Mouse (Mus musculus) liver, embryonic 11.5 days (tissue): ENCODE measurements around the gene 5031439G07Rik. TPM values are rescaled to one million over a fixed set of nuclear protein-coding genes. Genes with fewer than 3 reads are reported as not detected.
"Not testable (repeated sequence)": the region's sequence is repeated elsewhere in the genome, so short reads cannot be mapped to it uniquely, and the experiment has no call there.

Experiments used
- ATAC-seq: fragments of 200-750 bp; cut with Nextera tagmentation; replicated peaks from 2 replicates; pipeline ENCODE4 v1.8.0; 2017; ENCODE audit warnings: moderate number of reproducible peaks, mild to moderate bottlenecking, moderate TSS enrichment, moderate library complexity; ENCODE audit not compliant: low FRiP score
- DNase-seq: peaks from one replicate; pipeline ENCODE4 v3.0.0-alpha.2; 2017; ENCODE audit warnings: low spot score
- H3K27ac ChIP-seq: fragments of 300-500 bp; sonication (generic); 2 replicates; pipeline ENCODE4 v1.5.1; 2014; ENCODE audit warnings: mild to moderate bottlenecking, low read depth, low read length, control low read depth
- H3K27me3 ChIP-seq: fragments of 300-500 bp; sonication (generic); replicated peaks from 2 replicates; pipeline ENCODE4 v1.6.1; 2014; ENCODE audit warnings: low read length, mixed read lengths; ENCODE audit not compliant: control insufficient read depth, insufficient read depth
- H3K36me3 ChIP-seq: fragments of 300-500 bp; sonication (generic); 2 replicates; pipeline ENCODE4 v1.6.1; 2014; ENCODE audit warnings: mild to moderate bottlenecking, low read length, moderate library complexity, mixed read lengths; ENCODE audit not compliant: control insufficient read depth, insufficient read depth
- H3K4me1 ChIP-seq: fragments of 300-500 bp; sonication (generic); replicated peaks from 2 replicates; pipeline ENCODE4 v1.6.1; 2014; ENCODE audit warnings: low read length, mixed read lengths; ENCODE audit not compliant: control insufficient read depth, insufficient read depth
- H3K4me2 ChIP-seq: fragments of 300-500 bp; sonication (generic); 2 replicates; pipeline ENCODE4 v1.6.1; 2014; ENCODE audit warnings: mild to moderate bottlenecking, control low read depth, moderate library complexity
- H3K4me3 ChIP-seq: fragments of 300-500 bp; sonication (generic); 2 replicates; pipeline ENCODE4 v1.5.1; 2014; ENCODE audit warnings: low read depth, low read length, control low read depth
- H3K9ac ChIP-seq: fragments of 300-500 bp; sonication (generic); 2 replicates; pipeline ENCODE4 v1.6.1; 2014; ENCODE audit warnings: low read depth, low read length, control low read depth
- H3K9me3 ChIP-seq: fragments of 300-500 bp; sonication (generic); 2 replicates; pipeline ENCODE4 v1.6.1; 2016; ENCODE audit warnings: low read length, inconsistent platforms, mixed read lengths; ENCODE audit not compliant: control insufficient read depth
- WGBS: fragments of 180-500 bp; shearing (Covaris S2); extraction: QIAGEN DNeasy Blood & Tissue Kit; methylation state at CpG from one replicate; pipeline ENCODE4 v1.1.7; 2014; 5-methylcytosine and 5-hydroxymethylcytosine counted together
- polyA plus RNA-seq: library from polyadenylated mRNA; unstranded; fragments of >200 nt; fragmentation: Nextera tagmentation; extraction: Ambion mirVana; gene quantifications from 2 replicates; pipeline ENCODE4 v1.2.1, GENCODE M21; 2014

5031439G07Rik gene
- polyA plus RNA-seq, result 4.6 and 5.5 TPM in 2 replicates

- peak; percentile 93 for DNase-seq
- no peak within 1 kb of the TSS; the same call in 1 of the 2 replicates for H3K27ac ChIP-seq
- under 1% methylated on average over 58 of the region's 59 CpGs for WGBS
- no peaks in the 10 kb centered on the region; the same call in 1 of the 2 replicates for H3K27me3 ChIP-seq
- no peaks in the 10 kb centered on the region for H3K9me3 ChIP-seq
- H3K4me1 ChIP-seq, result peaks cover 9% of the 10 kb centered on the region
- H3K4me3 ChIP-seq, result peak within 1 kb of the TSS; percentile 75
- peak; percentile 90 for ATAC-seq
- H3K4me2 ChIP-seq, result peak within 1 kb of the TSS; percentile 97
- no peaks in the 10 kb centered on the region for H3K36me3 ChIP-seq
- H3K9ac ChIP-seq, result peak within 1 kb of the TSS; percentile 79
Measured at GRCm38 (mm10) chr15:84987874-84988825, at the start of gene 5031439G07Rik. Gene 5031439G07Rik (minus strand): TSS chr15:84988551.

- Histone ChIP-seq H3K4me3 (peak overlapping the region; percentile 82), H3K4me2 (peak overlapping the region; percentile 94), H3K9ac (peak overlapping the region; percentile 88), H3K27me3 (no peaks in the 10 kb centered on the region), H3K27ac (peak overlapping the region; percentile 32; the same call in 1 of the 2 replicates), H3K4me1 (peaks cover 12% of the 10 kb centered on the region), H3K9me3 (no peaks in the 10 kb centered on the region), H3K36me3 (no peaks in the 10 kb centered on the region)
- DNase-seq (no peak), ATAC-seq (no peak)
- 5% methylated on average over 8 of the region's 8 CpGs for WGBS
Measured at GRCm38 (mm10) chr15:85037343-85037690, 49.0 kb upstream of the 5031439G07Rik start.

GRCm38 (mm10) chr15:85036566-85037342, 48.4 kb upstream of the 5031439G07Rik start:
- H3K4me3 ChIP-seq, result peak overlapping the region; percentile 82
- no peaks in the 10 kb centered on the region for H3K27me3 ChIP-seq
- H3K4me1 ChIP-seq, result peaks cover 12% of the 10 kb centered on the region
- H3K36me3 ChIP-seq, result no peaks in the 10 kb centered on the region
- WGBS, result under 1% methylated on average over 75 of the region's 75 CpGs
- peak overlapping the region; percentile 52; the same call in 1 of the 2 replicates for H3K27ac ChIP-seq
- DNase-seq (peak; percentile 95), ATAC-seq (peak; percentile 96)
- no peaks in the 10 kb centered on the region for H3K9me3 ChIP-seq
- H3K4me2 ChIP-seq, result peak overlapping the region; percentile 94
- peak overlapping the region; percentile 88 for H3K9ac ChIP-seq

- H3K4me2 ChIP-seq, H3K27ac ChIP-seq, H3K36me3 ChIP-seq, DNase-seq, H3K9me3 ChIP-seq, H3K9ac ChIP-seq, H3K27me3 ChIP-seq, ATAC-seq, H3K4me3 ChIP-seq: not testable (repeated sequence)
- peaks cover 12% of the 10 kb centered on the region for H3K4me1 ChIP-seq
- 33% methylated on average over 7 of the region's 7 CpGs for WGBS
Measured at GRCm38 (mm10) chr15:85033916-85034315, 45.6 kb upstream of the 5031439G07Rik start.

- ATAC-seq (no peak), DNase-seq (no peak)
- H3K4me2 ChIP-seq, result no peak overlapping the region
- no peaks in the 10 kb centered on the region for H3K9me3 ChIP-seq
- H3K36me3 ChIP-seq, result no peaks in the 10 kb centered on the region
- no peak overlapping the region for H3K27ac ChIP-seq
- no peaks in the 10 kb centered on the region for H3K27me3 ChIP-seq
- H3K4me1 ChIP-seq, result 0 out of 2 replicates have a peak, but pooled peaks cover 4% of the 10 kb centered on the region
- 85% methylated on average over 3 of the region's 3 CpGs for WGBS
- no peak overlapping the region for H3K9ac ChIP-seq
- no peak overlapping the region for H3K4me3 ChIP-seq
Measured at GRCm38 (mm10) chr15:85031866-85032265, 43.5 kb upstream of the 5031439G07Rik start.

GRCm38 (mm10) chr15:85030643-85031042, 42.3 kb upstream of the 5031439G07Rik start:
- not testable (repeated sequence) for ATAC-seq, H3K36me3 ChIP-seq, DNase-seq, H3K27ac ChIP-seq, H3K27me3 ChIP-seq, H3K4me1 ChIP-seq, H3K4me3 ChIP-seq, H3K4me2 ChIP-seq, H3K9me3 ChIP-seq, H3K9ac ChIP-seq
- 51% methylated on average over 1 of the region's 1 CpGs for WGBS

- H3K27me3 ChIP-seq, ATAC-seq, H3K4me1 ChIP-seq, H3K4me2 ChIP-seq, H3K36me3 ChIP-seq, H3K9me3 ChIP-seq, H3K4me3 ChIP-seq, H3K27ac ChIP-seq, H3K9ac ChIP-seq, DNase-seq: not testable (repeated sequence)
- 47% methylated on average over 1 of the region's 1 CpGs for WGBS
Measured at GRCm38 (mm10) chr15:85028648-85029047, 40.3 kb upstream of the 5031439G07Rik start, which contains the start of gene Fam118a. Gene Fam118a (plus strand): TSS chr15:85028948.

GRCm38 (mm10) chr15:85027740-85028139, 39.4 kb upstream of the 5031439G07Rik start:
- H3K27me3 ChIP-seq, result no peaks in the 10 kb centered on the region
- H3K4me3 ChIP-seq, result no peak overlapping the region
- whole genome bisulfite sequencing, result 60% methylated on average over 4 of the region's 4 CpGs
- H3K27ac ChIP-seq, result no peak overlapping the region
- no peaks in the 10 kb centered on the region for H3K9me3 ChIP-seq
- no peaks in the 10 kb centered on the region for H3K4me1 ChIP-seq
- H3K9ac ChIP-seq, result no peak overlapping the region
- no peak overlapping the region for H3K4me2 ChIP-seq
- DNase-seq (no peak), ATAC-seq (no peak)
- H3K36me3 ChIP-seq, result no peaks in the 10 kb centered on the region
